Mouse (Mus musculus): ENCODE measurements around the gene Nanp.

Nanp gene

GRCm38 (mm10) chr2:150999021-150999420 is 40.2 kb downstream of the Nanp start:
- DNase-seq (ENCODE audit: low spot score in 2 of 2), result no peak

GRCm38 (mm10) chr2:150997618-150998017 is 41.6 kb downstream of the Nanp start:
- DNase-seq (ENCODE audit: low spot score in 2 of 2), result no peak

- DNase-seq (ENCODE audit: low spot score in 2 of 2), result no peak
These were observed 43.9 kb downstream of the Nanp start for GRCm38 (mm10) chr2:150995324-150995723.

GRCm38 (mm10) chr2:150991050-150991449 is 48.1 kb downstream of the Nanp start:
- DNase-seq (ENCODE audit: low spot score in 2 of 2), result no peak

GRCm38 (mm10) chr2:150990506-150990905 is 48.7 kb downstream of the Nanp start:
- DNase-seq (ENCODE audit: low spot score in 2 of 2), result no peak

GRCm38 (mm10) chr2:150985359-150985758 is 53.8 kb downstream of the Nanp start:
- no peak for DNase-seq (ENCODE audit: low spot score in 2 of 2)

GRCm38 (mm10) chr2:150982051-150982450 is 57.1 kb downstream of the Nanp start:
- no peak for DNase-seq (ENCODE audit: low spot score in 2 of 2)

GRCm38 (mm10) chr2:150981524-150981923 is 57.7 kb downstream of the Nanp start:
- no peak for DNase-seq (ENCODE audit: low spot score in 2 of 2)

- DNase-seq (ENCODE audit: low spot score in 2 of 2), result no peak
These were observed 59.2 kb downstream of the Nanp start for GRCm38 (mm10) chr2:150979861-150980620.

All from spleen, postnatal 4 days (tissue).